Mouse (Mus musculus): ENCODE measurements around the gene Mtfr1l.

The Mtfr1l gene

DNA sequence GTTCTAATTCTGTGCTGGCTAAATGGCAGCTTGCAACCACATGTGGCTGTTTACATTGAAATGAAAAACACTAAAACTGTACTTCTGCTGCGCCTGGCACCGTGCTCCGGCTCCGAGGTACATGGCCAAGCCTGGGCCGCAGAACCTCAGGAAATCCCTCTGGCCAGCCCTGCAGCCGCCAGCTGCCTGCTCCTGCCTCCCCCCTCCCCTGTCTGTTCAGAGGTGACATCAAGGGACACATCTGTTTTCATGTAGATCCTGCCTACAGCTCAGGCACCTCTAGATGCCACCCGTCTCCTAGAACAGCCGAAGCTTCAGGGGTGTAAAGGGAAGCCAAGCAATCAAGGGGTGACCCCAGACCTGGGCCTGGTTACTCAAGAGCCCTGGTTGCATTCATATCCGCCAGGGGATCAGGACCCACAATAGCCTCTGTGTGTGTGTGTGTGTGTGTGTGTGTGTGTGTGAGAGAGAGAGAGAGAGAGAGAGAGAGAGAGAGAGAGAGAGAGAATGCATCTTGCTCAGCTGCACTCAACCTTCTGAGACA, 23.5 kb upstream of the Mtfr1l start:
- in situ Hi-C loops (cut with MboI; ENCODE audit: low sequenced_read_pairs), result no loop called here

DNA sequence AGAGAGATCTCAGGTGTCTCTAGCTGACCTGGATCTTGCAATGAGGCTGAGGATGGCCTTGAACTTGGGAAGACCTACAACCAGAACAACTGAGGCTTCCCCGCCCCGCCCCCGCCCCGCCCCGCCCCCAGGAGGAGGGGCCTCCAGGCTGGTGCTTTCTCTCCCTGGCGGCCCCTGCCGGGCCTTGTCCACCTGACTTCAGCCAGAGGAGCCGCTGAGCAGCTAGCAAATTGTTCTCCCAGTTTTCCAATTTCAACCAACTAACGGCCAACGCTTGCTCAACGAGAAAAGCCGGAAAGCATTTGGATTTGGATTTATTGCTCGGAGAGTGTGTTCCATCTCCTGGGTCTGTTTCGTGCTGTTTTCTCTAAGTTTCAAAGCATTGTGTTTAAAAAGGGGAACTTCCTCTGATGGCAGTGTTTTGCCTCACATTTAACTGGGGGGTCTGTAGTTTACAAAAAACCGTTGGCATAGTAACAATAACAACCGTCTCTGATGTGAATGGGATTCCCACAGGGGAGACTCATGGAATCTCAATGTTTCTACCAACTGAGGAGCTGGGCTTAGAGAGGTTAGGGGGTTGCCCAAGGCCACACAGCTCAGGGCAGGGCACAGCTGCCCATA, 22.6 kb upstream of the Mtfr1l start:
- in situ Hi-C loops (cut with MboI; ENCODE audit: low sequenced_read_pairs), result no loop called here

DNA sequence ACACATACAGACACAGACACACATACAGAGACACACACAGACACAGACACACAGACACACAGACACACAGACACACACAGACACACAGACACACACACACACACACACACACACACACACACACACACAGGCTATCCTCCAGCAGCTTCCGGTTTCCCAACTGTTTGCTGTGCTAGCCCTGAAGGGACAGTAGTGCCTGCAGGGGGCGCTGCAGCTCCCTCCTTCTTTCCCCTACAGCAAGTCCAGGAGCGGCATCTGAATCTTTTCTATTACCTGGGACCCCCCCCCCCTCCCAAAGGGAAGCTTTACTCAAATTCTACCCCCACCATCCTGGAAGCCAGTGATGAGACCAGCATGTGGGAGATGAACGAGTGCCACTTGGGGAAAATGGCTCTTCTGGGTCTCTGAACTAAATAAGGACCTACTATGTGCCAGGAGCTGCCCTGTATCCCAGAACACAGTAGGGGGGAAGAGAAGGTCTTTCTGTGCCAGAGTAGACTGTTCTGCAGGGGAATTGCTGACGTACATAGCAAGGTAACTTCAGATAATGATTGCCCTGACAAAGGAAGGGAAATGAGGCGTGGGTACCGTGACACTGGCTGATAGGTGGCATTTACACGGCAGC, 20.9 kb upstream of the Mtfr1l start:
- in situ Hi-C loops (cut with MboI; ENCODE audit: low sequenced_read_pairs), result no loop called here

DNA sequence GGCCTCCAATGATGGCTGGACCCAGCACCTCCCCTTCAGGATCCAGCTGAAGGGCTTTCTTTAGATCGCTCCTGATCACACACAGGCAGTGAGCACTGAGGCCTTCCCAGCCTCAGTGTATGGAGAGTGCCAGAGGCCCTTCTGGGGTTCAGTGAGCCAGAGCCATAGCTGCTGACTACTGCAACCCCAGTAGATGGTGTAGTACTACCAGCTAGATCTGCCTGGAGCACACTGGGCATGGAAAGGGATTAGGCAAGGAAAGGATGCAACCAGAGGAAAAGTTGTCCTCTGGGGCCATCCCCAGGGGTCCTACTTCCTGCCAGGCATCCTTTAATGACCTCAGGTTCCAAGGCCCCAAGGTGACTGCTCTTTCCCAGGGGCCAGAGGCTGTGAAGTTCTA, 18.4 kb upstream of the Mtfr1l start:
- in situ Hi-C loops (cut with MboI; ENCODE audit: low sequenced_read_pairs), result no loop called here

DNA sequence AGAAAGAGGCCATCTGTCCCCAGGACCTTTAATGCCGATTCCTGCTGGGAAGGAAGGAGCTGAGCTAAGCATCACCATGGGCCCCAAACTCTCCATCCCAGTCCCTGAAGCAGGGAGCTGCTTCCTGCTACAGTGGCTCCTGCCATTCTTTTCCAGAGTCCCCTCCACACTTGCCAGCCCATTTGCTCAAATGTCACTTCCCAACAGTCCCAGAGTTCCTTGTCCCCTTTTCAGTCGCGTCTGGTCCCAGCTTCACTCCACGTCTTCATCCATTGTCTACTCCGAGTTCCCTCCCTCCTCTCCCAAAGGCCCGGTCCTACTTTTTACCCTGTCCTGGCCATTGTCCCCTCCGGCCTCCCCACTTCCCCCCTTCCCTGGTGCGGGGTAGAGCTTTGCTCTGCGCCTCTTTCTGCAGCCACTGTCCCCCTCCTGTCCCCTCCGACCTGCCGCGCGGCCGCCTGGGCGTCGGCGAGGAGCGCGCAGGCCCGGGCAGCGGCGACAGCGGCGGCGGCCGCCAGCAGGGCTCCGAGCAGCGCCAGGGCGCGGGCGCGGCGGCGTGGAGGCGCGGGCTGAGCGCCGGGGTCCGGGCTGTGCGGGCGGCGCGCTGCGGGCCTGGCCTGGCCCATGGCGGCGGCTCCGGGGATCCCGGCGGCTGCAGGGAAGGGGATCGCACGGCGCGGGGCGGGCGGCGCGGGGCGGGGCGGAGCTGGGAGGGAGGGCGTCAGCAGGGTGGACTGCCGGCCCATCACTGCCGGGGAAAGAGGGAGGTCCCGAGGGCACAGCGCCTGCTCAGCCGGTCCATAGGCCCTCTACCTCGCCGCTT, 16.5 kb upstream of the Mtfr1l start, which contains the start of gene Selenon:
Selenon (minus strand) TSS at position 673 of the 823 bp plus-strand sequence.
- in situ Hi-C loops (cut with MboI; ENCODE audit: low sequenced_read_pairs), result no loop called here

DNA sequence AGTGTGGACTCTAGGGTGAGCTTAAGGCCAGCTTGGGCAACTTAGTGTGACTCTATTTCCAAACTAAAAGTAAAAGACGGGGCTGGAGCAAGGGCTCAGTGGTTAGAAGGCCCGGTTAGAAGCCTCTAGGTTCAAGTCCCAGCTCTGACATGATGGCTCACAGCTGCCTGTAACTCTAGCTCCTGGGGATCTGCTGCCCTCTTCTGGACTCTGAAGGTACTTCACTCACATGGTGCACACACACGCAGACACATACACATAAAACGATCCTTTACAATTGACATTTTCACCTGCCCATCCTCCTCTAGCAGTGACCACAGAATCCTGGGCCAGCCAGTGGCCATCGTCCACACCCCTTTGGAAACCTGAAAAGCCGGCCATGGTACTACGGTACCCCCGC, 14.7 kb upstream of the Mtfr1l start:
- in situ Hi-C loops (cut with MboI; ENCODE audit: low sequenced_read_pairs), result no loop called here

DNA sequence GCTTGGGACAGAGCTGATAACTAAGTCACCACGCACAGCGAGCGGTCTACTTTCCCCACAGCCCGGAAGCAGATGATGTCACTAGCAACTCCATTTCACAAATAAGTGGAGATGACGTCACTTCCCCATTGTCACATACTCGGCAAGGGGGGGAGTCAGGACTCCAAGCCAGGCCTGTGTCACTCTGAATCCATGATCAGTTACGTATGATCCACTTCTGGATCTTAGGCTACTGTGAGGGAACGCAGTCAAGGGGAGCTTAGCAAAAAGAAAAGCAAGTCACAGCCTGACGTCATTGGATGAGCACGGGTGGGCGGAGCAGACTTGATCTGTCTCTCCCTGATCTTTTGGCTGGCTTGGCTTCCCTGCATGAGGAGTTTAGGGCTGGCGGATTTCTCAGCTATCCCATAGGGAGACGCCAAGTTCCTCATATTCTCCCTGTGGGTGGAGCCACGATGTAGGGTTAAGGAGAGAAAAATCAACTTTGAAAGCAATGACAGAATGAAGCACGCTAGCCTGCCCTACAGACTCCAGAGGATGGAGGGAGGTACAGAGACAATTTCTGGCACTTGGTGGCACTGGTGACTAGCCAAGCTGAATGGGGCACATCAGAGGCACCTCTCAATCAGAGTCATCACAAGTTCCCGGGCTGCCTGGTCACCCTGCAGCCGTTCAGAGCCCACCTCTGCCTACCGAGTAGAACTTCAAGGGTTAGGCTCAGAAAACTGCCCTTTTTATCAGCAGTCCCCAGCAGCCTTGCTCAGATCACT, 13.2 kb upstream of the Mtfr1l start:
- in situ Hi-C loops (cut with MboI; ENCODE audit: low sequenced_read_pairs), result no loop called here

DNA sequence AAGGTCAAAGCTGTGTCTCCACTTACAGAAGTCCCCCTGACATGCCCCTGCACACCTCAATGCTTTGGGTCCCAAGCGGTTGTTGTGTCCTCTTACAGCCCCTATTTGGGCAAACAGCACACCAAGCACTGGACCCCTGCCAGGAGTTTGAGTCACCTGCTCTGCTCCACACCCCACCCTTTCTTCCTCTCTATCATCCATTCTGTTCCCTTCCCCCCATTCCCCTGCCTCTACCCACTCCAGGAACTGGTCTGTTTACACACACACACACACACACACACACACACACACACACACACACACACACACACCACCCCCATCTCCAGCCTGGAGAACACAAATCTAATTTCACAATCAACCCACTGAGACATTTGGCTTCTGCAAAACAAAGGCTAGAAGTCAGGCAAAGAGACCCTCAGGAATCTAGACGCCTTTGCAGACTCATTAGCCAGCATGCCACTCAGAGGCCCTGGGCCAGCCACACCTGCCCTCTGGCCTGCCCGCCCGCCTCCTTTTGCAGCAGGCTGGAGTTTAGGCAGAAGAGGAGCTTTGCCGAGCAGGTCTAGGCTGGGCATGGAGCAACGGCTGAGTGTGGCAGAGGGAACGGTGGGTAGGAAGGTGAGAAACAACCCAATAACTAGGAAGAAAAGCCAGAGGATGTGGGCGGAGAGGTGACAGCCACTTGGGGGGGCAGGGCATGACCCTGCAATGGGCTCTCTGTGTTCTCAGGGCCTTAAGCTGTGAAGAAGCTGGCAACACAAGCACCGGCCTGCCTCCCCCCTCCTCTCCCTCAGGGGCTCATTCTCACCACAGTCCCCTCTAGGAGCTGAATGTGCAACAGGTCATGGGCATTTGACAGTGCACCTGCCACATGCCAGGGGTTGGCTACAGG, 11.9 kb upstream of the Mtfr1l start:
- in situ Hi-C loops (cut with MboI; ENCODE audit: low sequenced_read_pairs), result no loop called here

DNA sequence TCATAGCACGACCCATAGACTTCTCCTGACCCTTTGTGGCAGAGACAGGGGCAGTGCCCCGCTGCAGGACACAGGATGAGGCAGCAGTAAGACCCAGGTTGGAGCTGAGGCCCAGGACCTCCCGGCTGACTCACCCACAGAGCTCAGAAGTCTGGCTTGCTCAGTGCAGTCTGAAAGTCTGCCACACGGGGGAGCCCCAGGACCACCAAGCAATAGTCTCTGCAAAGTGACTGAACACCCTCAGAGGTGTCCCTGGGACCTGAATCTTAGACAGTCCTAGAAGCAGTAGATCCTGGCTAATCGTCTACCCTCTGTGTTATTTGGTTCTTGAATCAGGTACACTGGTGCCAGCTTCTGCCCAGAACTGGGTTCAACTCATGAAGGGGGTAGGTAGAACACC, 8.1 kb upstream of the Mtfr1l start:
- in situ Hi-C loops (cut with MboI; ENCODE audit: low sequenced_read_pairs), result loop anchor here (5.0 kb wide), 1 partner anchor 169 kb away; no protein-coding TSS in a partner anchor

DNA sequence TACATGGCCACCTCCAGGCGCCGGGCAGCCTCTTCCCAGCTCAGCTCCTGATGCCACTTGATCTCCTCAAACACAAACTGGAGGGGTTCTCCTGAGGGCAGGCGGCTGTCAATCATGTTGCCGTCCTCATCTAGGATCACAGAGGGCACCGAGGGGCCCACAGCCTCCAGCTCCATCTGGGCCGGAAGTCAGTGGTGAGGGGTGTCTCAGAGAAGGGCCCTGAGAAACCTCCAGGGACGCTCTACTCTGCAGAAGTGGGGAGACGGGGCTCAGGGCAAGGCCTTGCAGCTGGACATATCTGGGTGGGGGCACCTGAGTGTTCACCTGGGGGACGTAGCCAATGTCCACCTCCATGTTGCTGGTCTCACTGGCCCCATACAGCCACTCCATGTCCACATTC, 7.5 kb upstream of the Mtfr1l start:
- in situ Hi-C loops (cut with MboI; ENCODE audit: low sequenced_read_pairs), result loop anchor here (5.0 kb wide), 1 partner anchor 170 kb away; no protein-coding TSS in a partner anchor

DNA sequence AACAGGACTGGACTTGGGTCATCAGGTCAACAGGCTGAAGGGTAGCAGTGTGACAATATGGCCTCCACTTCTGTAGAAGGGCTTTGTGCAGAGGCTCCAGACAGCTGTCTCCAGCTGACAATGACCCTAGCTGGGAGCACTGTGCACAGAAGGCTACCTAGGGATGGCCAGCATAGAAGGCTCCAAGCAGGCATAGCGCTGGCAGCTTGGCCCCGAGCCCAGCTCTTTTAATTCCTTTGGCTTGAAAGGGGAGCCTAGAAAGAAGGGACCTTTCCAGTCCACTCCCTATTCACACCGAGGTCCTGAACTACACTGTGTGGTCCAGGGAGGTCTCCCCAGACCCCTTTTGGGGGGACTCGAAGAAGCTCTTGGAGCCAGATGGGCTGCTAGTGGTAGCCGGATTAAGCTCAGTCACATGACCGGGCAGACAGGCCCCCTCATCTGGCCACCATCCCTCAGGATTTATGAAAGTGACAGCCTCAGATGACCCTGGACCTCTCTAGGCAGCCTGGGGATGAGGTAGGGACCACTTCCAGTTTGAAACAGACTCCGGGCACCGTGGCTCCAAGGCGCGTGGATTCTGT, 3.9 kb upstream of the Mtfr1l start:
- in situ Hi-C loops (cut with MboI; ENCODE audit: low sequenced_read_pairs), result no loop called here

DNA sequence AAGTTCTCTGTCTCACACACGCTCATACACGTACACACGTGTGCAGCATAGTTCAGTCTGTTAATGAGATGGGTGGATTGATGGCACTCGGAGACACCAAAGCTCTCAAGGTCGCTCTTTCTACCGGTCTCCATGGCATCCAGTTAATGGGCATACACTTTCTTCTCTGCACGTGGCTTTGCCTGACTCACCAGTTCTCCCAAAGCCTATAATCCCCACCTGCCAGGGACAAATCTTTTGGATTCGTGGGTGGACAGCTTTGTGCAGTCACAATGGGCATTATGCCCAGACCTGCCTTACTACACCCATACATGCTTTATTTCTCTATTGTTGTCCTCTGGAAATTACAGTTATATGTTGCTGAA, 582 bp upstream of the Mtfr1l start:
- in situ Hi-C loops (cut with MboI; ENCODE audit: low sequenced_read_pairs), result no loop called here

DNA sequence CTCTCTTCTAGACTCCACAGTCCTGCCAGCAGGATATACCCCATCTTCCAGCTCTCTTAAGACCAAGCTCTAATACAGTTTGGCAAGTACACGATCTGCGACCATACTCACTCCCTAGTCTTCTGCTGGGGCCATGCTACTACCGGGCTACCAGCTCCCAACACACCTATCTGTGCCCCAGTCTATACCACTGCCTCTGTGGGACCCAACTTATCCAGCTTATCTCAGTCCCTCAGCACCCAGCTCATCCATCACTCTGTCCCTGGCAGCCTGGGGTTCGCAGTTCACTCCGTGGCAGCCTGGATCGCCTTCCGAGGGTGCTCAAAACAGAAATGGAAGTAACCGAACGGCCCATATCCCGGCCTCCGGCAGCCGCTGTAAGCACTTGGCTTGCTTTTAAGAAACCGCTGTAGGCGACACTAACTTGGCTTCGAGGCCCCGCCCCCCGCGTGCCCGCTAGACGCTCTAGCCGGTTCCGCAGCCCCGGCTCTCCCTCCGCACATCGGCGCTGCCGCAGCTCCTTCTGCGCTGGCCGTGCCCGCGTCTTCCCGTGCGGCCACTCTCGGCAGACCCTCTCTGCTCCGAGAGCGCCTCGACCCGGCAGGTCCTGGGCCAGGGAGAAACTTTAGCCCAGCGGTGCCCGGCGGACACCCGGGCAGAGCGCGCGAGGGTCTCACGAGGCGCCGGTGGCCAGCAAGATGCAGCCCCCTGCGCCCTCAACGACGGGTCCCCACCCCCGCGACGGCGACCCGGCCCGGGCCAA, 882 bp downstream of the Mtfr1l start:
- in situ Hi-C loops (cut with MboI; ENCODE audit: low sequenced_read_pairs), result no loop called here

DNA sequence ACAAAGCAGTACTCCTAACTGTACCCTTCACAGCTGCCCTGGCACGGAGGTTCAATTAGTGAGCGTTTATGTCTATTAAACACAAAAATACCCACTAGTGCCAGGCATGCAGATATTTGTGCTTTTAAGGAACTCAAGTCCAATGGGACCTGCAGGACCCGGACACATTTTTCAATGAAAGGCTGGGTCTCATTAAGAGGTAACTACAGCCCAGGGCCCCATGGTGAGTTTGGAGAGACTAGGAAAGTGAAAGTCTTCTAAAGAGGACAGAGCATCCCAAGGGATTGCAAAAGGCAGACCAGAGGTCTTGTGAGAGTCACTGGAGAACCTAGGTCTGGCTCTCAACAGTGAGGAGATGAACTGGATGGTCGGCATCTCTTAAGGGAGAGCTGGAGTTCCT, 1.8 kb downstream of the Mtfr1l start:
- in situ Hi-C loops (cut with MboI; ENCODE audit: low sequenced_read_pairs), result no loop called here

DNA sequence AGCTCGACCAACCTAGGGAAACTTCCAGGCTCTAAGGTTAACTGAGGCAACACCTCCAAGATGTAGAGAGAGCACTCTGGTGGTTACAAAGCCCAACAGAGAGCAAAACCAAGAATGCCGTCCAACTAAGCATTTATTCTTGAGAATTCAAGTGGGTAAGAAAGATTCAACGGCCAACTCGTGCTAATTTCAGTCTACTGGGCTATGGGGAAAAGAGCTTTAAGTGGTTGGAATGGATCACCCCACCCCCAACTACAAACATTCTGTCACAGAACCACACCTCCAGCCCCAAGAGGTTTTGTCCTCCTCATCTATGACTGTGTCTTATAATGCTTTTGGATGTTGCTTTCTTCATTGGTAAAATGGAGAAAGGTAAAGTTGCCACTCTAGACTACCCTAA, 2.3 kb downstream of the Mtfr1l start:
- in situ Hi-C loops (cut with MboI; ENCODE audit: low sequenced_read_pairs), result no loop called here

DNA sequence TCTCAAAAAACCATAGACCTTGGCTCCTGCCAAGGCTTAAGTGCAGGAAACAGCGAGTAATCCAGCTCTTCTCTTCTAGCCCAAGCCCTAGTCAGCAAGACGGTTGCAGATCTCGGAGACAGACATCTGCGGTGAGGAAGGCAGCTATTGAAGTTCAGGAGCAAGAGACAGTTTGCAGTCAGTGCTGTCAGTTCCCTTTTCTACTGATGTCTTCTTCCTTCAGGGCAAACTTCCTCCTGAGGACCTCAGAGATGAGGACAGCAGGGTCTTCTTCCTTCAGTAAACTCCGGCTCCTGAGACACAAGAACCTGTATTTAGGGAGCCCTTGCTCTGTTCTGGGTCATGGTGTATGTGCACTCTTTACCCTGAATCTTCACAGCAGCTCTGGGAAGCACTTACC, 9.0 kb downstream of the Mtfr1l start:
- in situ Hi-C loops (cut with MboI; ENCODE audit: low sequenced_read_pairs), result no loop called here

DNA sequence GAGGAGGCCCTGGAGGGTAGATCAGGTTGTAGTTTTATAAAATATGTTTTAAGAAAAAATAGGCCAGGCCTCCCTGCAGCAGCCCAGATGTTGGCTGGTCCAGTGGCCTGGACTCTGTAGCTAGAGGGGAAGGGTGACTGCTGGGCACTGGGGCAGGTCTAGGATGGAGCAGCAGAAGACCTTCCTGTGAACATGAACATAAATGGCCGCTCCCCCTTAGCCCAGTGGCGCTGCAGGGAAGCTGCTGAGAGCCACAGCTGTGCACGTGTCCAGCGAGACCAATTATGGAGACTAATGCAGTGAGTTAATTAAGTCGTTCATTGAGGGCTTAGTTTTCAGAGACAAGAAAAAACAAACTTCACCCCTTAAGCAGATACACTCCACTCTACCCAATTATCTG, 9.4 kb downstream of the Mtfr1l start:
- in situ Hi-C loops (cut with MboI; ENCODE audit: low sequenced_read_pairs), result no loop called here

DNA sequence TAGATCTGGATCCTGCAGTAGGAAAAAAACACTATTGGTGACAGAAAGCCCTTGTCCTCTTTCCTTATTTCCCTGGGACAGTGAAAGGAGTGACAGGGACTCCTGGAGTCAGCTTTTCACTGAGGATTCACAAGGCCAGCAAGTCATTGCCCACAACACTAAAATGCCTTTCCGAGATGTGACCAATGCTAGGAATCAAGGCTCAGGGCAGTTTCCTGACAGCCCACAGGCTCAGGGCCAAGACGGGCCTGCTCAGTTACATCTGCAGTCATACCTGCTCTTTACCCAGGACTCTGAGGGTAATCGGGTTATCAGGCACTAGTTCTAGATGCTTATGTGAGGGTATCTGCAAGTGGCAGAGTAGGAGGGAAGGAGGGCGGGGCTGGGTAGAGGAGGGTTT, 11.7 kb downstream of the Mtfr1l start:
- in situ Hi-C loops (cut with MboI; ENCODE audit: low sequenced_read_pairs), result no loop called here

DNA sequence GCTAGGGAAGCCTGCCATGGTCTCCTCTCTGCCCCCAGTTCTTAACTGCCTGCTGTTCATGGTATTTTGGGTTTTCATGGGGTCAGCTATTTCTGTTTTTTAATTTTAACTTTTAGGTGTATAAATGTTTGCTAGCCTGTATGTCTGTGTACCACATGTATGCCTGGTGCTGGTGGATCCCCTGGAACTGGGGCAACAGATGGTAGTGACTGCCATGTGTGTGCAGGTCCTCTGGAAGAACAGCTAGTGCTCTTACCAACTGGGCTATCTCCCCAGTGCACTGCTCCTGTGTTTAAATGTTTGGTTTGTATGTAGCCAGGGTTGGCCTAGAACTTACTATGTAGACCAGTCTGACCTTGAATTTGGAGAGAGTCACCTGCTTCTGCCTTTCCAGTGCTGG, 15.9 kb downstream of the Mtfr1l start:
- in situ Hi-C loops (cut with MboI; ENCODE audit: low sequenced_read_pairs), result no loop called here
